Mouse (Mus musculus) lung, embryonic 16.5 days (tissue): ENCODE measurements around the gene Cptp. TPM values are rescaled to one million over a fixed set of nuclear protein-coding genes. Genes with fewer than 3 reads are reported as not detected.

Experiments
- ATAC-seq: fragments of 200-750 bp; cut with Nextera tagmentation; 2 replicates; pipeline ENCODE4 v1.8.0; 2017; ENCODE audit warnings: low read depth, mild to moderate bottlenecking, moderate library complexity
- H3K27ac ChIP-seq: fragments of 300-500 bp; sonication (generic); 2 replicates; pipeline ENCODE4 v1.5.1; 2014; ENCODE audit warnings: mild to moderate bottlenecking, control low read depth, low read length
- H3K27me3 ChIP-seq: fragments of 300-500 bp; sonication (generic); 2 replicates; pipeline ENCODE4 v1.6.1; 2014; ENCODE audit warnings: low read depth, low read length, mixed read lengths; ENCODE audit not compliant: control insufficient read depth, insufficient read depth
- H3K36me3 ChIP-seq: fragments of 300-500 bp; sonication (generic); 2 replicates; pipeline ENCODE4 v1.6.1; 2014; ENCODE audit warnings: low read length; ENCODE audit not compliant: control insufficient read depth, insufficient read depth
- H3K4me1 ChIP-seq: fragments of 300-500 bp; sonication (generic); replicated peaks from 2 replicates; pipeline ENCODE4 v1.6.1; 2014; ENCODE audit warnings: low read length, mixed read lengths; ENCODE audit not compliant: control insufficient read depth, insufficient read depth
- H3K4me2 ChIP-seq: fragments of 300-500 bp; sonication (generic); 2 replicates; pipeline ENCODE4 v1.6.1; 2014; ENCODE audit warnings: low read depth, low read length, control low read depth
- H3K4me3 ChIP-seq: fragments of 300-500 bp; sonication (generic); 2 replicates; pipeline ENCODE4 v1.5.1; 2014; ENCODE audit warnings: mild to moderate bottlenecking, low read length, control low read depth
- H3K9ac ChIP-seq: fragments of 300-500 bp; sonication (generic); 2 replicates; pipeline ENCODE4 v1.6.1; 2014; ENCODE audit warnings: low read length, control low read depth
- H3K9me3 ChIP-seq: fragments of 300-500 bp; sonication (generic); 2 replicates; pipeline ENCODE4 v1.6.1; 2016; ENCODE audit warnings: low read length; ENCODE audit not compliant: control insufficient read depth
- WGBS: fragments of 180-500 bp; shearing (Covaris S2); extraction: QIAGEN DNeasy Blood & Tissue Kit; methylation state at CpG from one replicate; pipeline ENCODE4 v1.1.7; 2014; 5-methylcytosine and 5-hydroxymethylcytosine counted together
- polyA plus RNA-seq: library from polyadenylated mRNA; unstranded; fragments of >200 nt; fragmentation: Nextera tagmentation; extraction: Ambion mirVana; gene quantifications from 2 replicates; pipeline ENCODE4 v1.2.1, GENCODE M21; 2015

Cptp gene
- polyA plus RNA-seq, 1 experiment from 2014 or later, result 16.4 TPM

- no peaks in the 10 kb centered on the region for H3K9me3 ChIP-seq
- WGBS, result 90% methylated on average over 7 of the region's 7 CpGs
- no peak overlapping the region for H3K4me3 ChIP-seq
- ATAC-seq, result no peak
- no peak overlapping the region for H3K4me2 ChIP-seq
- peaks cover 19% of the 10 kb centered on the region for H3K4me1 ChIP-seq
- no peak overlapping the region for H3K9ac ChIP-seq
- H3K27me3 ChIP-seq, result no peaks in the 10 kb centered on the region
- H3K27ac ChIP-seq, result no peak overlapping the region
- peaks cover 30% of the 10 kb centered on the region for H3K36me3 ChIP-seq
Measured at GRCm38 (mm10) chr4:155899355-155899754, 30.1 kb upstream of the Cptp start.

- peaks cover 30% of the 10 kb centered on the region for H3K4me1 ChIP-seq
Measured at GRCm38 (mm10) chr4:155898318-155898717, 29.1 kb upstream of the Cptp start.

GRCm38 (mm10) chr4:155896461-155896860 lies 27.2 kb upstream of the Cptp start:
- Histone ChIP-seq H3K9ac (no peak overlapping the region), H3K9me3 (no peaks in the 10 kb centered on the region), H3K4me2 (no peak overlapping the region), H3K4me1 (peaks cover 34% of the 10 kb centered on the region), H3K36me3 (peaks cover 9% of the 10 kb centered on the region; the same call in 1 of the 2 replicates), H3K27me3 (no peaks in the 10 kb centered on the region), H3K27ac (no peak overlapping the region), H3K4me3 (no peak overlapping the region)
- ATAC-seq, result no peak
- WGBS, result 92% methylated on average over 12 of the region's 12 CpGs

More at GRCm38 (mm10) chr4:155898318-155898717, 29.1 kb upstream of the Cptp start:
- Histone ChIP-seq H3K27me3 (no peaks in the 10 kb centered on the region), H3K27ac (no peak overlapping the region), H3K36me3 (peaks cover 20% of the 10 kb centered on the region), H3K4me2 (no peak overlapping the region), H3K4me3 (no peak overlapping the region), H3K9me3 (no peaks in the 10 kb centered on the region), H3K9ac (no peak overlapping the region)
- WGBS, result 95% methylated on average over 2 of the region's 2 CpGs
- ATAC-seq, result no peak

GRCm38 (mm10) chr4:155895826-155896225 lies 26.6 kb upstream of the Cptp start:
- 88% methylated on average over 4 of the region's 4 CpGs for WGBS

GRCm38 (mm10) chr4:155895216-155895615 lies 26.0 kb upstream of the Cptp start:
- peaks cover 9% of the 10 kb centered on the region; the same call in 1 of the 2 replicates for H3K36me3 ChIP-seq
- 31% methylated on average over 6 of the region's 6 CpGs for WGBS
- no peaks in the 10 kb centered on the region for H3K9me3 ChIP-seq
- peak overlapping the region; percentile 32 for H3K4me2 ChIP-seq
- no peak overlapping the region for H3K27ac ChIP-seq
- H3K4me1 ChIP-seq, result peaks cover 37% of the 10 kb centered on the region
- ATAC-seq, result no peak
- no peak overlapping the region for H3K4me3 ChIP-seq
- H3K27me3 ChIP-seq, result no peaks in the 10 kb centered on the region
- H3K9ac ChIP-seq, result no peak overlapping the region

More at GRCm38 (mm10) chr4:155895826-155896225, 26.6 kb upstream of the Cptp start:
- Histone ChIP-seq H3K27me3 (no peaks in the 10 kb centered on the region), H3K36me3 (peaks cover 9% of the 10 kb centered on the region; the same call in 1 of the 2 replicates), H3K4me3 (no peak overlapping the region), H3K4me1 (peaks cover 30% of the 10 kb centered on the region), H3K4me2 (no peak overlapping the region), H3K27ac (no peak overlapping the region), H3K9ac (no peak overlapping the region), H3K9me3 (no peaks in the 10 kb centered on the region)
- no peak for ATAC-seq

- peak overlapping the region; percentile 48 for H3K4me2 ChIP-seq
- H3K9ac ChIP-seq, result peak overlapping the region; percentile 42
- H3K4me1 ChIP-seq, result peaks cover 37% of the 10 kb centered on the region
- H3K27ac ChIP-seq, result peak overlapping the region; percentile 73
- no peaks in the 10 kb centered on the region for H3K9me3 ChIP-seq
- 18% methylated on average over 8 of the region's 8 CpGs for WGBS
- no peaks in the 10 kb centered on the region for H3K27me3 ChIP-seq
- H3K4me3 ChIP-seq, result peak overlapping the region; percentile 11
- peaks cover 9% of the 10 kb centered on the region; the same call in 1 of the 2 replicates for H3K36me3 ChIP-seq
- ATAC-seq, result peak; percentile 30
Measured at GRCm38 (mm10) chr4:155894311-155894881, 25.2 kb upstream of the Cptp start.

GRCm38 (mm10) chr4:155893212-155893690 lies 24.0 kb upstream of the Cptp start:
- ATAC-seq, result no peak
- H3K36me3 ChIP-seq, result peaks cover 9% of the 10 kb centered on the region; the same call in 1 of the 2 replicates
- H3K9me3 ChIP-seq, result no peaks in the 10 kb centered on the region
- peaks cover 37% of the 10 kb centered on the region for H3K4me1 ChIP-seq
- no peak overlapping the region for H3K27ac ChIP-seq
- peak overlapping the region; percentile 90 for H3K4me3 ChIP-seq
- H3K9ac ChIP-seq, result peak overlapping the region; percentile 95; the same call in 1 of the 2 replicates
- no peaks in the 10 kb centered on the region for H3K27me3 ChIP-seq
- WGBS, result 69% methylated on average over 8 of the region's 8 CpGs
- peak overlapping the region; percentile 91 for H3K4me2 ChIP-seq

GRCm38 (mm10) chr4:155892438-155893211 lies 23.4 kb upstream of the Cptp start:
- Histone ChIP-seq H3K9me3 (no peaks in the 10 kb centered on the region), H3K36me3 (peaks cover 14% of the 10 kb centered on the region; the same call in 1 of the 2 replicates), H3K27ac (peak overlapping the region; percentile 99), H3K27me3 (no peaks in the 10 kb centered on the region), H3K4me2 (peak overlapping the region; percentile 91), H3K4me1 (peaks cover 37% of the 10 kb centered on the region), H3K4me3 (peak overlapping the region; percentile 90), H3K9ac (peak overlapping the region; percentile 95)
- 5% methylated on average over 37 of the region's 37 CpGs for WGBS
- peak; percentile 16 for ATAC-seq

- Histone ChIP-seq H3K9me3 (no peaks in the 10 kb centered on the region), H3K9ac (peak overlapping the region; percentile 95), H3K36me3 (peaks cover 15% of the 10 kb centered on the region; the same call in 1 of the 2 replicates), H3K27me3 (no peaks in the 10 kb centered on the region), H3K4me3 (peak overlapping the region; percentile 90), H3K4me2 (peak overlapping the region; percentile 91), H3K27ac (peak overlapping the region; percentile 99), H3K4me1 (peaks cover 37% of the 10 kb centered on the region)
- peak; percentile 92 for ATAC-seq
- WGBS, result under 1% methylated on average over 43 of the region's 56 CpGs
Measured at GRCm38 (mm10) chr4:155892017-155892416, 22.8 kb upstream of the Cptp start.
